Comparison of ENCODE assay signal across 8 mouse cellular contexts in the genomic region with DNA sequence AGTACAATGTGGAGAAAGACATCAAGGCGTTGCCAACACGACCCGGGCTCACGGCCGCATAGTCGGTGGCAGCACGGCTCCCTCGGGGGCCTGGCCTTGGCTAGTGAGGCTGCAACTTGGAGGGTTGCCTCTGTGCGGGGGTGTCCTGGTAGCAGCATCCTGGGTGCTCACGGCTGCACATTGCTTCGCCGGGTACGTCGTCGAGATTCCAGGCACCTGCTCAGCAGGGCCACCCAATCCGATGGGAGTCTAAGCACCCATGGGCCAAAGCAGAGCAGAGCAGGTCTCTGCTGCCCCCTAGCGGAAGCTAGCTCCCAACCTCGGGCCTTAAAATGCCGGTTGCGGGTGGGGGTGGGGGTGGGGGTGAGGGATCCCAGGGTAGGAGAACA. TPM values are rescaled to one million over a fixed set of nuclear protein-coding genes. Genes with fewer than 3 reads are reported as not detected.
DNase-seq lines count a peak whose midpoint lies in the region; ATAC-seq and TF ChIP-seq lines count a peak whose summit lies in the region.

No protein-coding gene starts in this region.

- H3K27me3 ChIP-seq in intestine, embryonic 15.5 days (replicated peaks): peaks cover 58% of the 10 kb centered on the region
- peaks cover 31% of the 10 kb centered on the region for H3K27me3 ChIP-seq in midbrain, embryonic 11.5 days (ENCODE audit: control insufficient read depth, insufficient read depth, low read length)
- H3K27me3 ChIP-seq in small intestine, adult 2 months (ENCODE audit: control insufficient read depth, insufficient read depth, low read length): peaks cover 18% of the 10 kb centered on the region

- no peak overlapping the region for H3K4me3 ChIP-seq in cortical plate, adult 2 months (ENCODE audit: insufficient read depth, low read length)
- no peak overlapping the region for H3K4me3 ChIP-seq in intestine, embryonic 15.5 days (replicated peaks)
- no peak overlapping the region for H3K4me3 ChIP-seq in midbrain, embryonic 11.5 days (ENCODE audit: low read depth, low read length)
- no peak overlapping the region for H3K4me3 ChIP-seq in small intestine, adult 2 months (ENCODE audit: low read depth, low read length)

- no peak for TF ChIP-seq POLR2A in cortical plate, adult 2 months (IDR thresholded peaks at IDR 0.05; ENCODE audit: extremely low read depth, insufficient read depth, low read length)
- TF ChIP-seq POLR2A in small intestine, adult 2 months (IDR thresholded peaks at IDR 0.05; ENCODE audit: low read depth, low read length): no peak

- H3K9ac ChIP-seq in intestine, embryonic 15.5 days: no peak overlapping the region
- H3K9ac ChIP-seq in midbrain, embryonic 11.5 days (ENCODE audit: low read length): no peak overlapping the region

- peak; percentile 80 to 83 for DNase-seq in adrenal gland, adult 18-20 months (ENCODE audit: low spot score in 2 of 2)
- peak; percentile 45 for DNase-seq in gastrocnemius, postnatal 25 days
- DNase-seq in left cerebral cortex, postnatal 25 days (ENCODE audit: low spot score in 2 of 2): peak; percentile 72 to 75
- DNase-seq in midbrain, embryonic 11.5 days (ENCODE audit: low spot score, missing footprints): peak; percentile 93

- no peaks in the 10 kb centered on the region for H3K36me3 ChIP-seq in intestine, embryonic 15.5 days
- H3K36me3 ChIP-seq in midbrain, embryonic 11.5 days (ENCODE audit: control insufficient read depth, insufficient read depth, low read length): no peaks in the 10 kb centered on the region
- no peaks in the 10 kb centered on the region for H3K36me3 ChIP-seq in small intestine, adult 2 months (ENCODE audit: control insufficient read depth, insufficient read depth, low read length)

- WGBS in intestine, embryonic 15.5 days: 6% methylated on average over 20 of the region's 20 CpGs
- WGBS in midbrain, embryonic 11.5 days: 9% methylated on average over 20 of the region's 20 CpGs
- WGBS in small intestine, adult 2 months: 10% methylated on average over 20 of the region's 20 CpGs

- ATAC-seq in intestine, embryonic 15.5 days: peak; percentile 57
- peak; percentile 31 for ATAC-seq in midbrain, embryonic 11.5 days (ENCODE audit: low FRiP score)
- ATAC-seq in erythroid progenitor cell, adult 5-6 weeks (replicated peaks; ENCODE audit: low FRiP score, poor library complexity, severe bottlenecking): no peak

- no peak overlapping the region for H3K27ac ChIP-seq in cortical plate, adult 2 months (ENCODE audit: insufficient read depth, low read length)
- no peak overlapping the region for H3K27ac ChIP-seq in intestine, embryonic 15.5 days
- no peak overlapping the region for H3K27ac ChIP-seq in midbrain, embryonic 11.5 days (ENCODE audit: low read depth, low read length)
- H3K27ac ChIP-seq in small intestine, adult 2 months (ENCODE audit: insufficient read depth, low read depth, low read length): no peak overlapping the region

- H3K4me2 ChIP-seq in intestine, embryonic 15.5 days (replicated peaks): peak overlapping the region; percentile 41; the same call in 1 of the 2 replicates
- peak overlapping the region; percentile 28; the same call in 1 of the 2 replicates for H3K4me2 ChIP-seq in midbrain, embryonic 11.5 days

- no peaks in the 10 kb centered on the region for H3K4me1 ChIP-seq in cortical plate, adult 2 months (ENCODE audit: control insufficient read depth, insufficient read depth, low read length)
- H3K4me1 ChIP-seq in intestine, embryonic 15.5 days (replicated peaks): peaks cover 12% of the 10 kb centered on the region
- peaks cover 4% of the 10 kb centered on the region; the same call in 1 of the 2 replicates for H3K4me1 ChIP-seq in midbrain, embryonic 11.5 days (ENCODE audit: control insufficient read depth, insufficient read depth, low read length)
- H3K4me1 ChIP-seq in small intestine, adult 2 months (ENCODE audit: control insufficient read depth, insufficient read depth, insufficient read length, low read length): peaks cover 11% of the 10 kb centered on the region; the same call in 1 of the 2 replicates

- no peaks in the 10 kb centered on the region for H3K9me3 ChIP-seq in intestine, embryonic 15.5 days
- no peaks in the 10 kb centered on the region for H3K9me3 ChIP-seq in midbrain, embryonic 11.5 days (ENCODE audit: control insufficient read depth, low read length)

- intact Hi-C loops in left cerebral cortex, postnatal 25 days (cut with DNase I): loop anchor here (1.0 kb wide), 1 partner anchor 566 kb away; no protein-coding TSS in a partner anchor

- TF ChIP-seq CTCF in cortical plate, adult 2 months (IDR thresholded peaks at IDR 0.05; ENCODE audit: extremely low read depth, insufficient read depth, low read length): peak; percentile 74
- TF ChIP-seq CTCF in small intestine, adult 2 months (IDR thresholded peaks at IDR 0.05; ENCODE audit: extremely low read depth, insufficient read length, insufficient replicate concordance, low read depth, low read length): peak; percentile 81; the same call in 1 of the 2 replicates

RNA-seq across cellular contexts. Expression of a gene that starts 1.6 kb away (rescaled TPM):
- total RNA-seq in adrenal gland, adult 18-20 months (2021): not detected
- 0.13 and 0.40 TPM in 2 replicates for polyA plus RNA-seq in cortical plate, adult 2 months (2012; rRNA removed)
- not detected for total RNA-seq in gastrocnemius, postnatal 25 days (2021)
- not detected in 2 replicates for polyA plus RNA-seq in intestine, embryonic 15.5 days (2015; fragmentation: Nextera tagmentation; extraction: Ambion mirVana)
- 1 to 10 TPM; 2.1 to 2.4 TPM for total RNA-seq in left cerebral cortex, postnatal 25 days (2021)
- not detected in 2 replicates for polyA plus RNA-seq in midbrain, embryonic 11.5 days (2014; fragmentation: Nextera tagmentation; extraction: Ambion mirVana)
- not detected in 2 replicates for polyA plus RNA-seq in small intestine, adult 2 months (2012; rRNA removed)
- total RNA-seq in erythroid progenitor cell, adult 5-6 weeks (2015; ENCODE audit: low replicate concordance): not detected in 2 replicates
- not detected in 2 replicates for total RNA-seq in erythroid progenitor cell, adult 5-6 weeks (2017; ENCODE audit: low replicate concordance)

RNA-seq across cellular contexts. Expression of a gene that starts 5.7 kb away (rescaled TPM):
- not detected for total RNA-seq in adrenal gland, adult 18-20 months (2021)
- polyA plus RNA-seq in cortical plate, adult 2 months (2012; rRNA removed): not detected in 2 replicates
- total RNA-seq in gastrocnemius, postnatal 25 days (2021): 1 to 10 TPM; 2.1 to 3.5 TPM
- not detected in 2 replicates for polyA plus RNA-seq in intestine, embryonic 15.5 days (2015; fragmentation: Nextera tagmentation; extraction: Ambion mirVana)
- total RNA-seq in left cerebral cortex, postnatal 25 days (2021): not detected
- not detected in 2 replicates for polyA plus RNA-seq in midbrain, embryonic 11.5 days (2014; fragmentation: Nextera tagmentation; extraction: Ambion mirVana)
- polyA plus RNA-seq in small intestine, adult 2 months (2012; rRNA removed): 0.05 and 0.33 TPM in 2 replicates
- not detected in 2 replicates for total RNA-seq in erythroid progenitor cell, adult 5-6 weeks (2015; ENCODE audit: low replicate concordance)
- total RNA-seq in erythroid progenitor cell, adult 5-6 weeks (2017; ENCODE audit: low replicate concordance): not detected in 2 replicates

RNA-seq across cellular contexts. Expression of a gene that starts 19.7 kb away (rescaled TPM):
- not detected for total RNA-seq in adrenal gland, adult 18-20 months (2021)
- not detected in 2 replicates for polyA plus RNA-seq in cortical plate, adult 2 months (2012; rRNA removed)
- total RNA-seq in gastrocnemius, postnatal 25 days (2021): 1 to 10 TPM in 1 of 2 experiments, under 1 TPM in 1; 0.15 to 1.4 TPM
- 0.18 TPM in 1 of 2 replicates, not detected in the other for polyA plus RNA-seq in intestine, embryonic 15.5 days (2015; fragmentation: Nextera tagmentation; extraction: Ambion mirVana)
- total RNA-seq in left cerebral cortex, postnatal 25 days (2021): not detected
- polyA plus RNA-seq in midbrain, embryonic 11.5 days (2014; fragmentation: Nextera tagmentation; extraction: Ambion mirVana): not detected in 2 replicates
- polyA plus RNA-seq in small intestine, adult 2 months (2012; rRNA removed): not detected in 2 replicates
- not detected in 2 replicates for total RNA-seq in erythroid progenitor cell, adult 5-6 weeks (2015; ENCODE audit: low replicate concordance)
- not detected in 2 replicates for total RNA-seq in erythroid progenitor cell, adult 5-6 weeks (2017; ENCODE audit: low replicate concordance)

RNA-seq across cellular contexts. Expression of a gene that starts 28.4 kb away (rescaled TPM):
- 1 to 10 TPM; 1.1 to 2.9 TPM for total RNA-seq in adrenal gland, adult 18-20 months (2021)
- polyA plus RNA-seq in cortical plate, adult 2 months (2012; rRNA removed): 2.3 and 3.9 TPM in 2 replicates
- total RNA-seq in gastrocnemius, postnatal 25 days (2021): not detected
- polyA plus RNA-seq in intestine, embryonic 15.5 days (2015; fragmentation: Nextera tagmentation; extraction: Ambion mirVana): 2.4 and 2.5 TPM in 2 replicates
- 10 to 100 TPM in 1 of 2 experiments, 1 to 10 TPM in 1; 6.6 to 14.8 TPM for total RNA-seq in left cerebral cortex, postnatal 25 days (2021)
- polyA plus RNA-seq in midbrain, embryonic 11.5 days (2014; fragmentation: Nextera tagmentation; extraction: Ambion mirVana): 2.7 and 3.1 TPM in 2 replicates
- polyA plus RNA-seq in small intestine, adult 2 months (2012; rRNA removed): 0.22 and 1.7 TPM in 2 replicates
- total RNA-seq in erythroid progenitor cell, adult 5-6 weeks (2015; ENCODE audit: low replicate concordance): not detected in 2 replicates
- not detected in 2 replicates for total RNA-seq in erythroid progenitor cell, adult 5-6 weeks (2017; ENCODE audit: low replicate concordance)

RNA-seq across cellular contexts. Expression of a gene that starts 29.0 kb away (rescaled TPM):
- total RNA-seq in adrenal gland, adult 18-20 months (2021): 10 to 100 TPM; 76.6 to 85.7 TPM
- 53.7 and 55.6 TPM in 2 replicates for polyA plus RNA-seq in cortical plate, adult 2 months (2012; rRNA removed)
- 10 to 100 TPM; 49.6 to 51.7 TPM for total RNA-seq in gastrocnemius, postnatal 25 days (2021)
- polyA plus RNA-seq in intestine, embryonic 15.5 days (2015; fragmentation: Nextera tagmentation; extraction: Ambion mirVana): 169 and 170 TPM in 2 replicates
- total RNA-seq in left cerebral cortex, postnatal 25 days (2021): 10 to 100 TPM; 68.0 to 69.0 TPM
- polyA plus RNA-seq in midbrain, embryonic 11.5 days (2014; fragmentation: Nextera tagmentation; extraction: Ambion mirVana): 130 and 135 TPM in 2 replicates
- 11.3 and 16.5 TPM in 2 replicates for polyA plus RNA-seq in small intestine, adult 2 months (2012; rRNA removed)
- total RNA-seq in erythroid progenitor cell, adult 5-6 weeks (2015; ENCODE audit: low replicate concordance): 37.8 and 49.9 TPM in 2 replicates
- 22.8 and 29.3 TPM in 2 replicates for total RNA-seq in erythroid progenitor cell, adult 5-6 weeks (2017; ENCODE audit: low replicate concordance)
